Mouse (Mus musculus) thymus, postnatal 36 days (tissue): ENCODE results near the gene Ftl1-ps1.

Source experiments
- DNase-seq, 2 experiments: peaks; one replicate each; pipeline ENCODE4 v3.0.0; 2022; ENCODE audit warnings: mixed read lengths in 2 of 2

The Ftl1-ps1 gene

DNA sequence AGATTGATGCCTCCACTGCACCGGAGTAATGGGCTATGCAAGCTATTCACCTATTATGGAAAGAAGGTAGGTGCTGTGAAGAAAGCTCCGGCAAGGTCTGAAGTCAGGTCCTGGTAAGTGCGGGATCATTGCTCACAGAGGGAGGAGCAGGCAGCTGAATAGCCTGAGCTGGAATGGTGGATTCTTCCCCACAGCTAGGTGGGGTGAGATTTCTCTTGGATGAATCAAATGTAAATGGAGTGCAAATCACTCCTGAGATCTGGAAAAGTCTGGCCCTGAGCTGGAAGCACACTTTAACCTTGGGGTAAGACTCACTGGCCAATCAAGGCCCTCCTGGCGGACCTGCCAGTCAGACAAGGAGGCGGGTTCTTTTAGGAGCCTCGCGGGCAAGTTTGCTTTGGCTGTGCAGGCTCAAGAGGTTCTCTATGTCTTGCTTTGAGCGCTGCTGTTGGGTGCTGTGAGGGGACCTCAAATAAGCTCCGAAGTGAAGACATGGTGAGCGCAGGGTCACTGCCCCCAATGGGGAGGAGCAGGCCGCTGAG lies at the start of gene Ftl1-ps1:
Ftl1-ps1 (plus strand) TSS at position 397 of the 542 bp plus-strand sequence.
- no peak for DNase-seq

DNA sequence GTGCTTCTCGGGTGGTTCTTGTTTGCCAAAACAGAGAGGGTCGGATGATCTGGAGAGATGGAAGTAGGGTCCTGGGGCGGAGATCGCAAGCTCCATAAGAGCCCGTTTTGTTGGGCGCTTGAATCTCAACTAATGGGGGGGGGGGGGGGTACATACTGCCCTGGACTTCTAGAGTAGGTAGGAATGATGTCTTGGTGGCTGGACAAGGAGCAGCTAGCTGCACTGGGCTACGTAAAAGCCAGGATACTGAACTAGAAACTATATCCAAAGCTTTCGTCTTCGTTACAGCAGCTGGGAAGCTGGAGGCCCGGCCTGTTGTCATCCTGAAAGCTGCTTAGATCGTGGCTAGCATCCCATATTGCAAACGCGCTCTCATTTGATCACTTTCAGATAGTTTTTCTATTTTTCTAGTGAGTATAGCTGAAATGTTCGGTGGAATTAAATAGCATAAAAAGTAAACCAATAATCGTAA lies 49.0 kb upstream of the Ftl1-ps1 start:
- no peak for DNase-seq

DNA sequence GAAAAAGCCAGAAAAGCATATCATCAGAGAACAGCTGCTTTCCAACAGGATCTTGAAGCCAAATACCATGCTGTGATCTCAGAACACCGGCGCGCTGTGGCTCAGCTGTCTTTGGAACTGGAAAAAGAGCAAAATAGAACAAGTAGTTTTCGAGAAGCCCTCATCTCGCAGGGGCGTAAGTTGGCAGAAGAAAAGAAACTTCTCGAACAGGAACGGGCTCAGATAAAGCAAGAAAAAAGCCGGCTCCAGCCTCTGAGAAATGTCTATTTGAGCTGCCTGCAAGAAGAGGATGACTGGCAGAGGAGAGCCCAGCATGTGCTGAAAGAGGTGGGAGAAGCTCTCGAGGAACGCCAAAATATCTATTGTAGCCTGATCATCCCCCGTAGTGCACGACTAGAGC lies 43.0 kb upstream of the Ftl1-ps1 start:
- no peak for DNase-seq

DNA sequence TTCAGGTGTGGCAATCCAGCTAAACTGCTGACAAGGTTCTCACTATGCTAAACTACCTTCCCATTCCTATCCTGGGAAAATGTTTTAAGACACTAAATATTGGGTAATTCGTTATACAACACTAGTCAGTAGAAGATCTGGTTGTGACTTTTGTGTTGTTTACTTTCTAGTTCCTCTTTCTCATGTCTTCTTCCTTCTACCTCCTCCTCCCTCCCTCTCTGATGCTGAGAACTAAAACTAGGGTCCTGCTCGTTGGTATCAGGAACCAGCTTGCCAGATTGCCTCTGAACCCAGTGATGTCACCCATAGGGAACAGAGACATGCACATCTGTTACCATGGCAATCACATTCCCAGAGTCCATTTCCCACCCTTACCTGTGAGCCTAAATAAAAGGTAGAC lies 37.3 kb upstream of the Ftl1-ps1 start:
- no peak for DNase-seq

DNA sequence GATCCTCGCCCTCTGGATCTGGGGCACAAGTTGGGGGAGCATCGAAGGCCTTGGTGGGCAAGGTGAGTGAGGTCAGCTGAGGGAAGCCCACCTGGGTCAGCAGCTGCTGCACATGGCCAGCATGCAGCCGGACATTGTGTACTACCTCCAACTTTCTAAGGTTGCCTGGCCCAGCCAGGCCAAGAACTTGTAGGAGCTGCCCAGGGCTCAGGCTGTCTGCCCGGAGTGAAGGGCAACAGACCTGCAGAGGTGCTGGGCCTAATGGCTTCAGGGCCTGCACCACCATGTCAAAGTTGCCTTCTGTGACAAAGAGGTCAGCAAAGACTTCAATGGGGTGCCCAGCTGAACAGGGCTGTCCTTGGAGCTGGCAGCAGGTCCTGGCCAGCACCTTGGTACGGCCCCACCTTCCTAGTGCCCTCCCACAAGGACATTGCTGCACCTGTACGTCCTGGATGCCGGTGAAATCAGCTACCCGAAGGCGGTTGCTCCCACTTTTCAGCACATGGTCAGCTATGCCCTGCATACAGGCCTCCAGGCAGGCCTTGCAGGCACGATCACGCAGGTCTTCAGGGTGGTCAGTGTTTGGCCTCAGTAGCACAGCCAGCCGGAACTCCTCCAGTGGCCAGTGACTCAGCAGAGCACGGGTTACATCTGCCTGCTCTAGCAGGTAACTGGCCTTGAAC lies 36.2 kb upstream of the Ftl1-ps1 start:
- no peak for DNase-seq

DNA sequence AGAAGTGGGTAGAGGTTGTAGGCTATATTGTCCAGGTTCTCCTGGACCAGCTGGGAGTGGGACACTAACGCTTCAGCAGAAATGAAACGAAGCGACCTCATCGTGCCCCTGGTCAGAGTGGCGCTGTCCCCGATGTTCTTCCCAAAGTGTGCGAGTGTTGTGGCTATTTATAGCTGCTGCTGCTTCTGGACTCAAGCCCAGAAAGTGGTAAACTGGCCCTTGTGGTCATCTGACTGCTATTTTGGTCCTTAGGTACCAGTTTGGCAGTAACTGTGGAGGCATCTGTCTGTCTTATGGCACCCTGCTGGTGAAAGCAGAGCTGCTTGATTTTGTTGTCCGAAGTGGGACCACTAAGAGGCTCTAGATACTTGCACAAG lies 35.6 kb upstream of the Ftl1-ps1 start, which contains the start of gene Lrrc14b:
Lrrc14b (minus strand) TSS at position 147 of the 377 bp plus-strand sequence.
- DNase-seq: no peak

DNA sequence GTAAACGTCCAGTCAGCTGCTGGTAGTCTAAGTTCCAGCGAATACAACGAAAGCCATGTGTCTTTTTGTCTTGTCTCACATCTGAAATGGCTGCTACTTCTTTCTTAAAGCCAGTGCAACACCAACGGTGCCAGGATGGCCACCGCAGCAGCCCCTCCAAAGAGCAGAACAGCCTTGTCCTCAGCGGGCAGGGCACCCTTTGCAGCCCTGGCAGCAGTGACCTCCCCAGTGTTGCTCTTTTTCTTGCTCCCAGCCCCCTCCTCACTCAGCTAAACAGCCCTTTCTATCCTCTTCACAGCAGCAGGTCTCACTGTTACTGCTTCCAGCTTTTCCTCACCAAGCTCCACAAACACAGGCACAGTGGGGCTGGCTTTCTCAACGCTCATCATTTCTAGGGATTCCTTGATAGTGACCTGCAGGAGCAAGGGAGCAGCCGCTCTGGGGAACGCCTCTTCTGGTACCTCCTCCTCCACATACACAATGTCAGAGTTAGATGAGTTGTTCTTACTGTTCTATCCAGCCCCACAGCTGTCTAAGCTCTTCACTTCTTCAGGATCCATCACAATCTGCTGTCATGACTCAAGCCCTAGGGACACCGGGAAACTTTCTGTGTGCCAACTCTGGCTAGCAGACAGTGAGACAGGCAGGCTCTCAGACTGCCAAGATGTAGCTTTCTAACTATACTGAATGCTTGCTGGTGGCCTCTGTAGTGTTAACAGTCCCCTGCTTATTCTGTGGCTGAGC lies 17.8 kb upstream of the Ftl1-ps1 start:
- DNase-seq: no peak

DNA sequence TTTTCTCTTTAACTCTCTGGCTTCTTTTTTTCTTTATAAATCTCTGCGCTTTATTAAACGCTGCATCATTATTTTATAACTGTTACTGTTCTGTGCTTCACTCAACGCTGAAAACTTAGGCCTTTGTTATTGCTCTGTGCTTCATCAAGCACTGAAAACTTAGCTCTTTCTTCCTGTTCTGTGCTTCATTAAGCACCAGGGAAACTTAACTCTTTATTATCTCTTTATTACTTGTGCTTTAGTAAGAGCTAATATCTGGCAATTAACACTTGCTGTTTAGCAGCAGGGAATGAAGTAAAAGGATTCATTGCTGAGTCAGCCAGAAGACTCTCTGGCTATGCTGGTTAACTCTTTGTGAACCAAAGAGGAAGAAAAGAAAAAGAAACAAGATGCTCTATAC lies 17.2 kb upstream of the Ftl1-ps1 start:
- no peak for DNase-seq

DNA sequence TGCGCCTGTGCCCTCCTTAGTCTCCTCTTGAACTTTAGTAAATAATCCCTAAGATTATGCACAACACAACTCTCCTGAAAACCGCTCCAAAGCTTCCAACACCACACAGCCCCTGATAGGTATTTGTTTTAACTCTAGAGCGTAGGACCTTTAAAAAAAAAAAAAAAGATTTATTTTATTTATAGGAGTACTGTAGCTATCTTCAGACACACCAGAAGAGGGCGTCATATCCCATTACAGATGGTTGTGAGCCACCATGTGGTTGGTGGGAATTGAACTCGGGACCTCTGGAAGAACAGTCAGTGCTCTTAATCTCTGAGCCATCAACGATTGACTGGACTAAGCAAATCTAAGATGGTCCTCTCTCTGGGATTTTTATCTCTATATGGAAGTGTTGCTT lies 9.8 kb upstream of the Ftl1-ps1 start:
- no peak for DNase-seq

DNA sequence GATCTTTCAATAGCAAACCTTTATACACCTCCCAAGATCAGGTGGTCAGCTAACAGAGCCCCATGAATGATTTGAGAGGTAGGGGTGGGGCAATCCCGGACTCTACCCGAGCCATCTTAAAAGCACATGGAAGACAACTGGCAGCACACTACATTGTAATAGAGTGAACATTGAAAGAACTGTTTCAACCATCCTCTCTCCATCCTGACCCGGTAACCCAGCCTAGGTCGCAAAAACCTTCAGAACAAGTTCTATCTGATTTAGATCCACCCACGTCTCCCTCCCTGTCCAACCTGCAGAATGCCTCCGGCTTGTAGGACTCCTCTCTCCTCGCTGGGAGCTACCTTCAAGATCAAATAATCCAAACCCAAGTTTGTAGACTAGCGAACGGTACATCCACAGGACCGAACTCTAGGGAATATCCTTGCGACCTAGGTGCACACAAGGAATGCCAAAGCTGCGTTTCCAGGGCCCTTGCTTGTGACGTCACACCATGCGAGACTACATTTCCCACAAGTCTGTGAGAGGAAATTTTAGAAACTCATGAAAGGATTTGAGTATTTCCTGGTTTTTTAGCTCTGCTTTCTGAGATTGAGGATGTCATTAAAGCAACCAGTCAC lies 9.0 kb upstream of the Ftl1-ps1 start, which contains the start of gene Zfp72:
Zfp72 (minus strand) TSS at position 466 of the 620 bp plus-strand sequence.
- peak; percentile 53 to 62 for DNase-seq

DNA sequence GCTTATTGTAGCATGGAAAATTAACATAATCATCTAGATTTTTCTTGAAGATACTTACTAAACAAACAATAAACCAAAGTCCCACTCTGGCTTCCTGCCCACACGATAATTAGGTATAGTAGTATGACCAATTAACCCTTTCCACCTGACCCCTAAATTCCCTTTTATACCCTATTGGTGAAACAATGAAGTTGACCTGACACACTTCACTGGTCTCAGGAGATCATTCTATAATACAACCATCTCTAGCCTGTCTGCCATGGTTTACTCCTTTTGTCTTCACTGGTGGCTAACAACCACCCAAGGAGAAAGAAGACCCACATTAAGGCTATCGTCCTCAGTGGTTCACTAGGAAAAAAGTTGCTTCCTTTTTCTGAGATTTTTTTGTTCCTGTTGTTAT lies 8.3 kb upstream of the Ftl1-ps1 start:
- no peak for DNase-seq

DNA sequence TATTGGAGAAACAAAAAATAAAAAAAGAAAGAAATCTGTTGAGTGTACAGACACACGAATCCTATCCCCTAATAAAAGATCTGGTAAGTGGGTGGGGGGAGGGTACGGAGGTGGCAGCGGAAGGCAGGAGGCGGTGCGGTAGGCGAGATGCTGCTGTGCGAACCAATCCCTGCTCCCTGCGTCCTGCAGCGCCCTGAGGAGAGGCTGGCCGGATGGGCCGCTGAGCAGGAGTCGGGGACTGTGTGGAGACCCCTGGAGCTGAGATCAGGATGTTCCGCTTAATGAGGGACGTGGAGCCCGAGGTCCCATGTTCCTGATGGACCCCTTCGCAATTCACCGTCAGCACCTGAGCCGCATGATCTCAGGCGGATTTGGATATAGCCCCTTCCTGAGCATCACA lies 40.4 kb downstream of the Ftl1-ps1 start:
- no peak for DNase-seq
